Mouse (Mus musculus) embryonic facial prominence, embryonic 11.5 days (tissue): ENCODE results near the gene Eme2. TPM values are rescaled to one million over a fixed set of nuclear protein-coding genes. Genes with fewer than 3 reads are reported as not detected.

Experiments used
- ATAC-seq: fragments of 200-750 bp; cut with Nextera tagmentation; replicated peaks from 2 replicates; pipeline ENCODE4 v1.8.0; 2017; ENCODE audit warnings: low read depth; ENCODE audit not compliant: insufficient number of reproducible peaks, low FRiP score, low TSS enrichment
- DNase-seq: peaks from one replicate; pipeline ENCODE4 v3.0.0-alpha.2; 2015; ENCODE audit warnings: low spot score
- H3K27ac ChIP-seq: fragments of 300-500 bp; sonication (generic); replicated peaks from 2 replicates; pipeline ENCODE4 v1.5.1; 2014; ENCODE audit warnings: mild to moderate bottlenecking, low read depth, low read length, control low read depth
- H3K27me3 ChIP-seq: fragments of 300-500 bp; sonication (generic); 2 replicates; pipeline ENCODE4 v1.6.1; 2014; ENCODE audit warnings: mild to moderate bottlenecking, low read length, moderate library complexity, mixed read lengths; ENCODE audit not compliant: control insufficient read depth, insufficient read depth
- H3K36me3 ChIP-seq: fragments of 300-500 bp; sonication (generic); replicated peaks from 2 replicates; pipeline ENCODE4 v1.6.1; 2014; ENCODE audit warnings: low read depth, mild to moderate bottlenecking, low read length, moderate library complexity, mixed read lengths; ENCODE audit not compliant: control insufficient read depth, insufficient read depth
- H3K4me1 ChIP-seq: fragments of 300-500 bp; sonication (generic); 2 replicates; pipeline ENCODE4 v1.6.1; 2014; ENCODE audit warnings: low read length, mixed read lengths; ENCODE audit not compliant: control insufficient read depth, insufficient read depth
- H3K4me2 ChIP-seq: fragments of 300-500 bp; sonication (generic); 2 replicates; pipeline ENCODE4 v1.6.1; 2014; ENCODE audit warnings: low read depth, mild to moderate bottlenecking, control low read depth, low read length, moderate library complexity
- H3K4me3 ChIP-seq: fragments of 300-500 bp; sonication (generic); 2 replicates; pipeline ENCODE4 v1.5.1; 2014; ENCODE audit warnings: low read depth, low read length, control low read depth
- H3K9ac ChIP-seq: fragments of 300-500 bp; sonication (generic); replicated peaks from 2 replicates; pipeline ENCODE4 v1.6.1; 2014; ENCODE audit warnings: mild to moderate bottlenecking, control low read depth, low read length
- H3K9me3 ChIP-seq: fragments of 300-500 bp; sonication (generic); replicated peaks from 2 replicates; pipeline ENCODE4 v1.6.1; 2016; ENCODE audit warnings: mild to moderate bottlenecking, low read length, inconsistent platforms, mixed read lengths; ENCODE audit not compliant: control insufficient read depth
- WGBS: fragments of 180-500 bp; shearing (Covaris S2); extraction: QIAGEN DNeasy Blood & Tissue Kit; methylation state at CpG from one replicate; pipeline ENCODE4 v1.1.7; 2014; 5-methylcytosine and 5-hydroxymethylcytosine counted together
- polyA plus RNA-seq: library from polyadenylated mRNA; unstranded; fragments of >200 nt; fragmentation: Nextera tagmentation; extraction: Ambion mirVana; gene quantifications from 2 replicates; pipeline ENCODE4 v1.2.1, GENCODE M21; 2014

Gene Eme2
- polyA plus RNA-seq, 1 experiment from 2014 or later: 15.9 TPM

- Histone ChIP-seq H3K9me3 (no peaks in the 10 kb centered on the region), H3K27ac (peak within 1 kb of the TSS; percentile 62; the same call in 1 of the 2 replicates), H3K4me1 (peaks cover 9% of the 10 kb centered on the region), H3K27me3 (no peaks in the 10 kb centered on the region), H3K9ac (peak within 1 kb of the TSS; percentile 84), H3K4me2 (peak within 1 kb of the TSS; percentile 95), H3K4me3 (peak within 1 kb of the TSS; percentile 89), H3K36me3 (peaks cover 26% of the 10 kb centered on the region)
- 2% methylated on average over 50 of the region's 50 CpGs for WGBS
- DNase-seq (peak; percentile 77), ATAC-seq (peak; percentile 58)
Observed at GRCm38 (mm10) chr17:24896241-24896992, 1.5 kb upstream of the Eme2 start, which contains the start of gene Nme3. Gene Nme3, plus strand, starts transcription at chr17:24896500.

DNA sequence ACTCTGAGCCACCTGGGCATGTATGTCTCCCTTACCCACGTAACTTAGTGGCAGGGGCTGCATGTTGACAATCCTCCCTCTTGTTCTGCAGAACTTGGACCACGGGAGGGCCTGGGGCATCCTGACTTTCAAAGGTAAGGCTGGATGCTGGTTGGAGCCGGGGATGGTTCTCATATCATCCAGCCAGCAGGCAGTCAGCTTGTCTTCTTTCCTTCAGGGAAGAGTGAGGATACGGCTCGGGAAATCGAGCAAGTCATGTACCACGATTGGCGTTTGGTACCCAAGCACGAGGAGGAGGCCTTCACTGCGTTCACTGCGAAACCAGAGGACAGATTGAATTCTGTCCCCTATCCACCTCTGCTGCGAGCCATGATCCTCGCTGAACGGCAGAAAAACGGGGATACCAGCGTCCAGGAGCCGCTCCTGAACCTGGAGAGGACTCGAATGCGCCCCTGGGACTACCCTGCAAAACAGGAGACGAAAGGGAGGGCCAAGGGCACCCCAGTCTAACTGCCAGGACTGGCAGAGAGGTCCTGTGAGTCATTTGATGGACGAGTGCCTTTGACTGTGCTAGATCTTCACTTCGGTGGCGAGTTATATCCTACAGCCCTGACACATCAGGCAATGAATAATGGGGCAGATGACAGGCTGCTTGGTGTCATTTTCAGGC is 819 bp upstream of the Eme2 start:
- peaks cover 9% of the 10 kb centered on the region for H3K4me1 ChIP-seq
- 13% methylated on average over 23 of the region's 23 CpGs for WGBS
- peak overlapping the region; percentile 89 for H3K4me3 ChIP-seq
- DNase-seq (no peak), ATAC-seq (no peak)
- H3K9ac ChIP-seq: peak overlapping the region; percentile 84
- H3K36me3 ChIP-seq: peaks cover 20% of the 10 kb centered on the region
- no peaks in the 10 kb centered on the region for H3K27me3 ChIP-seq
- peak overlapping the region; percentile 62; the same call in 1 of the 2 replicates for H3K27ac ChIP-seq
- H3K4me2 ChIP-seq: peak overlapping the region; percentile 95
- H3K9me3 ChIP-seq: no peaks in the 10 kb centered on the region

DNA sequence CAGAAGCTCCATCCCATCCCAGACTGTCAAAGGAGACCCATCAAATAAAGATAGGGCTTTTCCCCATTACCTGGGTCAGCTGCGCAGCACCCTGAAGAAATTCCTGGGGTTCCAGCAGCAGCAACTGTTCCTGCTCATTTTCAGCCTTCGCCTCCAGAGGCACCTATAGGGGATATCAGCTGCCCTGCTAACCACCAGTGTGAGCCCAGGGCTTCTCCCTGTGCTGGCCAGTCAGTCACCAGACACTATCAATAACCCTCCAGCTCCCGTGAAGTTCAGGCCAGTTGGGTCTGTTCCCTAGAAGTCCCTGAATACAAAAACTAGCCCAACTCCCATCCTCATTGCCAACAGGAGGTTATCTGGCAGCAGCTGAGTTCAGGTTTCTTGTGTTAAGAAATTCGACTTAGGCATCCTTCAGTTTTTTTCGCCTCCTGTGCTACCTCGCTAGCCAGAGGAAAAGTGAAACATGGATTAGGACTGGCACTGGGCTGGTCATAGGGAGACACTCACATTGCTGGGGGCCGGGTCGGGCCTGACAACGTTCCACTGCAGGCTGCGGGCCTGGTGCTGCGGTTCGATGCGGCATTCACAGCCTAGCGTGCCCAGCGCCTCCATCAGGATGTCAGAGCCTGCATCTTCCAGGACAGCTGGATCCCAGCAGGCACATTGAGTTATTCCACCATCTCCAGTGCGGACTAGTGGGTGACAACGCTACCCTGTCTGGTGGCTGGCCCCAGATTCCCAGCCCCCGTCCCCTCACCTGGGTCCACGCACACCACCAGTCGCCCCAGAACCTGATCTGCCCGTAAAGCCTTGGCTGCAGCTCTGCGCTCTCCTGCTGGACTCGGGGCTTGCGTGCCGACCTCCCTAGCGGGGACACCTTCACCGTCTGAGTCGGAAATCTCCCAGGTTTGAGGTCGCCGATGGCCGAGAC is 559 bp downstream of the Eme2 start:
- no peaks in the 10 kb centered on the region for H3K27me3 ChIP-seq
- 10% methylated on average over 31 of the region's 31 CpGs for WGBS
- peak overlapping the region; percentile 95 for H3K4me2 ChIP-seq
- H3K9me3 ChIP-seq: no peaks in the 10 kb centered on the region
- peak overlapping the region; percentile 89 for H3K4me3 ChIP-seq
- ATAC-seq: no peak
- peaks cover 9% of the 10 kb centered on the region for H3K4me1 ChIP-seq
- peak overlapping the region; percentile 62 for H3K27ac ChIP-seq
- DNase-seq: no peak
- H3K9ac ChIP-seq: peak overlapping the region; percentile 84
- peaks cover 12% of the 10 kb centered on the region for H3K36me3 ChIP-seq

DNA sequence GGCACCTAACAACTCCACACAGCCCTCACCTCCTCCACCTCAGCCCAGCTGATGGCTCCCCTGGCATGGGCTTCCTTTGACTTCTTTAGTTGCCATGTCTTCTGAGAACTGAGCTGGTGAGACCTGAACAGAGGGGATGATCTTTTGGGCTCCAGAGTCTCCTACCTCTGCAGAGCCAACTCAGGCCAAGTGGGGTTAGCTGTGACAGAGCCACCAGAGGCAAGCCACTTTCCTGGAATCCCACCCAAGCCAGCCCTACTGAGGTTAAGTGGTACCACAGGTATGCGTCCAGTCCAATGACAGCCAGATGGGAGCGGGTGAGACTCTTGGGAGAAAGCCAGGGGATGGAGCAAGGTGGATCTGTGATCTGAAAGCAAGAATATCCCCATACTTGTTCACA is 1.6 kb downstream of the Eme2 start:
- ATAC-seq (no peak), DNase-seq (no peak)
- H3K9me3 ChIP-seq: no peaks in the 10 kb centered on the region
- H3K4me3 ChIP-seq: no peak overlapping the region; the same call in none of the 2 replicates
- H3K9ac ChIP-seq: no peak overlapping the region
- H3K27ac ChIP-seq: no peak overlapping the region
- H3K4me2 ChIP-seq: no peak overlapping the region
- no peaks in the 10 kb centered on the region for H3K27me3 ChIP-seq
- 90% methylated on average over 2 of the region's 2 CpGs for WGBS
- H3K4me1 ChIP-seq: peaks cover 9% of the 10 kb centered on the region
- peaks cover 3% of the 10 kb centered on the region for H3K36me3 ChIP-seq

DNA sequence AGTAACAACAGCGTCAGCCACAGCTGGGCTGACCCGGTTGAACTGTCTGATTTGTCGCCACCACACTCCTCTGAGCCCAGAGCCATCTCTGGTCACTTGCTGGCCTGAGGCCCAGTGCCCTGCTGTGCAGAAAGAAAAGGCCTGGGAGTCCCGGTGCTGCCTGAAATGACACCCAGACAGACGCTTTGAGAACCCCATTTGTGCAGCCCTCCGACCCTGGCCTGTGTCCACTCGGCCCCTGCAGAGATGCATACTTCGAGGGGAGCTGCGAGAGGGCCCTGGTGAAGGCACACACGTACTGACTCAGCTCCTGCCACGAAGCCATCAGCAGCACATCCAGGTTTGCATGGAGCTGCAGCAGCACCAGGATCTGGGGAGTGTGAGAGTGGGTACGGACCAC is 2.1 kb downstream of the Eme2 start:
- Histone ChIP-seq H3K4me2 (no peak overlapping the region), H3K36me3 (peaks cover 3% of the 10 kb centered on the region), H3K27me3 (no peaks in the 10 kb centered on the region), H3K9me3 (no peaks in the 10 kb centered on the region), H3K4me3 (no peak overlapping the region; the same call in 1 of the 2 replicates), H3K4me1 (peaks cover 9% of the 10 kb centered on the region), H3K9ac (no peak overlapping the region), H3K27ac (no peak overlapping the region)
- DNase-seq (no peak), ATAC-seq (no peak)
- 84% methylated on average over 12 of the region's 12 CpGs for WGBS

- Histone ChIP-seq H3K9me3 (no peaks in the 10 kb centered on the region), H3K4me1 (peaks cover 7% of the 10 kb centered on the region), H3K9ac (no peak overlapping the region), H3K27ac (no peak overlapping the region), H3K27me3 (no peaks in the 10 kb centered on the region), H3K4me3 (no peak overlapping the region), H3K4me2 (no peak overlapping the region), H3K36me3 (no peaks in the 10 kb centered on the region; the same call in 1 of the 2 replicates)
- no peak for ATAC-seq
- WGBS: 86% methylated on average over 13 of the region's 13 CpGs
- DNase-seq: no peak
Observed at GRCm38 (mm10) chr17:24891321-24891720, 3.6 kb downstream of the Eme2 start.

GRCm38 (mm10) chr17:24890151-24891092 is 4.5 kb downstream of the Eme2 start:
- no peak for ATAC-seq
- DNase-seq: no peak
- Histone ChIP-seq H3K4me2 (no peak overlapping the region), H3K9me3 (no peaks in the 10 kb centered on the region), H3K36me3 (no peaks in the 10 kb centered on the region; the same call in 1 of the 2 replicates), H3K27ac (no peak overlapping the region), H3K27me3 (no peaks in the 10 kb centered on the region), H3K9ac (no peak overlapping the region), H3K4me3 (no peak overlapping the region), H3K4me1 (peaks cover 4% of the 10 kb centered on the region)
- WGBS: 88% methylated on average over 19 of the region's 19 CpGs
